Mouse (Mus musculus) intestine, postnatal 0 days (tissue): ENCODE results near the gene Pnldc1. TPM values are rescaled to one million over a fixed set of nuclear protein-coding genes. Genes with fewer than 3 reads are reported as not detected.
"Not testable (repeated sequence)": the region's sequence is repeated elsewhere in the genome, so short reads cannot be mapped to it uniquely, and the experiment has no call there.

Experiments used
- ATAC-seq: fragments of 200-750 bp; cut with Nextera tagmentation; 2 replicates; pipeline ENCODE4 v1.8.0; 2017; ENCODE audit warnings: mild to moderate bottlenecking, moderate TSS enrichment, moderate library complexity
- H3K27ac ChIP-seq: fragments of 300-500 bp; sonication (generic); 2 replicates; pipeline ENCODE4 v1.5.1; 2014; ENCODE audit warnings: mild to moderate bottlenecking, low read depth, low read length, moderate library complexity
- H3K27me3 ChIP-seq: fragments of 300-500 bp; sonication (generic); replicated peaks from 2 replicates; pipeline ENCODE4 v1.6.1; 2014; ENCODE audit warnings: low read length, mixed read lengths; ENCODE audit not compliant: control insufficient read depth, insufficient read depth
- H3K36me3 ChIP-seq: fragments of 300-500 bp; sonication (generic); 2 replicates; pipeline ENCODE4 v1.6.1; 2014; ENCODE audit warnings: mild to moderate bottlenecking, moderate library complexity; ENCODE audit not compliant: control insufficient read depth, insufficient read depth
- H3K4me1 ChIP-seq: fragments of 300-500 bp; sonication (generic); replicated peaks from 2 replicates; pipeline ENCODE4 v1.6.1; 2014; ENCODE audit warnings: antibody characterized with exemption, low read length, mixed read lengths; ENCODE audit not compliant: control insufficient read depth, insufficient read depth
- H3K4me2 ChIP-seq: fragments of 300-500 bp; sonication (generic); replicated peaks from 2 replicates; pipeline ENCODE4 v1.6.1; 2014; ENCODE audit warnings: low read depth, mild to moderate bottlenecking, moderate library complexity
- H3K4me3 ChIP-seq: fragments of 300-500 bp; sonication (generic); 2 replicates; pipeline ENCODE4 v1.5.1; 2014; ENCODE audit warnings: low read depth, low read length
- H3K9ac ChIP-seq: fragments of 300-500 bp; sonication (generic); 2 replicates; pipeline ENCODE4 v1.6.1; 2014; ENCODE audit warnings: mild to moderate bottlenecking, low read depth, low read length
- H3K9me3 ChIP-seq: fragments of 300-500 bp; sonication (generic); 2 replicates; pipeline ENCODE4 v1.6.1; 2016; ENCODE audit warnings: mixed run types; ENCODE audit not compliant: control insufficient read depth
- CTCF ChIP-seq: sonication (generic); IDR thresholded peaks from 2 replicates; pipeline ENCODE4 v1.5.1; 2016; ENCODE audit warnings: low read depth, mild to moderate bottlenecking, control low read depth, antibody characterized with exemption, moderate library complexity
- WGBS: fragments of 180-500 bp; shearing (Covaris S2); extraction: QIAGEN DNeasy Blood & Tissue Kit; methylation state at CpG from one replicate; pipeline ENCODE4 v1.1.7; 2014; 5-methylcytosine and 5-hydroxymethylcytosine counted together
- polyA plus RNA-seq: library from polyadenylated mRNA; unstranded; fragments of >200 nt; fragmentation: Nextera tagmentation; extraction: Ambion mirVana; gene quantifications from 2 replicates; pipeline ENCODE4 v1.2.1, GENCODE M21; 2015

Pnldc1 gene
- polyA plus RNA-seq, 1 experiment from 2014 or later: 0.48 TPM

DNA sequence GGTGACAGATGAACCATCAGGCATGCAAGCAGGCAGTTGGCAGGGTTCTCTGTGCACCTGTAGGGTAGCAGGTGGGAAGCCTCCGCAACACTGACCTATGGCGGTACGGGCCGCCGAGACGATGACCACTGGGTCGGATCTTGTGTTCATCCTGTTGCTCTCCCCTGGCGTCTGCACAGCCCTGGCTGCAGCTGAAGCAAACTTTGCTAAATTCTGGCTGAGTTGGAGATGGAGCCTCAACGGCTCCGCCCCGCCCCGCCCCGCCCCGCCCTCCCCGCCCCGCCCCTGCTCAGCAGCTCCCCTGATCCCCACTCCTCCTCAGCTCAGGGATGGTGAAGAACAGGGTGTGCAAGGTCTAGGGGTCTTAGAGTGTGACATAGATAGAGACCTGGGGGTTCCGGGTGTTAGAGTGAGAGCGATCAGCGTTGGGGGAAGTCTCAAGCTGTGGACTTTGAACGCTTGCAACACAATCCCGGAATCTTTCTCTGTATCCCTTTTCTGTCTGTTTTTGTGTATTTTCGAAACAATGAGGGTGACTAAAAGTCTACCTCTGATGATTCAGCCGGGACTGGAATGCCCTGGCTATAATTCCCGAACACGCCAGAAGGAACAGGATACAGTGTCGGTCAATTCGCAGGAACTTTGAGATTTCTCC lies 30.2 kb upstream of the Pnldc1 start, which contains the start of gene Acat3:
Gene Acat3 (minus strand): TSS at position 450 of the 655 bp plus-strand sequence.
- Histone ChIP-seq H3K27ac (peak within 1 kb of the TSS; percentile 41), H3K4me3 (peak within 1 kb of the TSS; percentile 43), H3K27me3 (no peaks in the 10 kb centered on the region), H3K36me3 (peaks cover 15% of the 10 kb centered on the region), H3K9me3 (no peaks in the 10 kb centered on the region), H3K9ac (peak within 1 kb of the TSS; percentile 26), H3K4me1 (no peaks in the 10 kb centered on the region), H3K4me2 (peak within 1 kb of the TSS; percentile 69)
- peak; percentile 66 for ATAC-seq
- 6% methylated on average over 27 of the region's 27 CpGs for WGBS
- TF ChIP-seq CTCF: no peak

DNA sequence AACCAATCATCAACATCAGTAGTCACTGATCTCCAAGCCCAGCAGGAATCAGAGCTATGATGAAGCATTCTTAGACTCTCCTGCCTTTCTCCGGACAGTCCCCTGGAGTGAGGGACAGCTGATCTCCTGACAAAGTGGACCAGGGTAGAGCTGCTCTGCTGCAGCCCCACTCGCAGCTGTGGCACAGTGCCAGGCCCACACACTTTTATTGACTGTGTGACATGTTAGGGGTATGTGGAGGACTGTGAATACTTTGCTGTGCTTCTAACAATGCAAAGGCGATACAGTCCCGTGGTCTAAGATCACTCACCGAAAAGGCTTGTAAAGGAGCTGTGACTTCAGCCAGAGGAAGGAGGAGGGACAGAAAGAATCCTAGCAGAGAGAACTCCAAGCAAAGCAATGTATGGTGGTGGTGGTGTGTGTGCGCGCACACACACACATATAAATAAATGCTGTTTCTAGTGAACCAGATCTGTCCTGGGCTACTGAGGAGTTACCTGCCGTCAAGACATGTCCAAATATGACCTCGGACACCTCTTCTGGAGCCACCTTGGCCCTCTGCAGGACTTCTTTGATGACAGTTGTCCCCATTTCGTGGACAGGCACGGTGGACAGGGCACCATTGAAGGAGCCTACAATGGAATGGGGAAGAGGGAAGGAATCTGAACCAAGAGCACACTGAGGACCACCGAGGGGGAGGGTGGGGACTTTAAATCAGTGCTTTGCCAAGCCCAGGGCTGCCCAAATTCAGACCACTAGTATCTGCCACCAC lies 29.5 kb upstream of the Pnldc1 start:
- H3K27me3 ChIP-seq, H3K27ac ChIP-seq, H3K9ac ChIP-seq, H3K4me1 ChIP-seq, H3K9me3 ChIP-seq: not testable (repeated sequence)
- peak; percentile 13; the same call in 1 of the 2 replicates for ATAC-seq
- WGBS: 50% methylated on average over 2 of the region's 12 CpGs
- peak overlapping the region; percentile 43 for H3K4me3 ChIP-seq
- H3K36me3 ChIP-seq: peaks cover 10% of the 10 kb centered on the region
- peak overlapping the region; percentile 69 for H3K4me2 ChIP-seq

DNA sequence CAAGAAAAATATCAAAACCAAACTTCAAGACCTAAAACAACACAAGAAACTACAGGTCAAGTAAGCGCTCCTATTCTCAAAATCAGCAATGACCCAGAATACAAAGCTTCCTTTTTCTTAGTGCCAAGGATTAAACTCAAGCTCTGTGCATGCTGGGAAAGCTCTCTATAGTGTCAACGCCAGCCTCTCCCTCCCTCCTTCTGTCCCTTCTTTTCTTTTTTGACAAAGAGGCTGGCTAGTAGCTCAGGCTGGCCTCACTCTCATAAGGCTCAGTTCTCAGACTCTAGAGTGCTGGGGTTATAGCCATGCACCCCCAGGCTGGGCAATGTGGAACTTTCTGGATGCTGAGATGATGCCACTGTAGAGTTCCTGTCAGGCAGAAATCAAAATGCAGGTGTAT lies 28.0 kb upstream of the Pnldc1 start:
- H3K27me3 ChIP-seq: no peaks in the 10 kb centered on the region
- H3K9me3 ChIP-seq: no peaks in the 10 kb centered on the region
- TF ChIP-seq CTCF: no peak
- WGBS: 74% methylated on average over 2 of the region's 2 CpGs
- peaks cover 6% of the 10 kb centered on the region; the same call in 1 of the 2 replicates for H3K36me3 ChIP-seq
- H3K9ac ChIP-seq: no peak overlapping the region
- no peak for ATAC-seq
- no peak overlapping the region for H3K4me2 ChIP-seq
- no peaks in the 10 kb centered on the region for H3K4me1 ChIP-seq
- H3K27ac ChIP-seq: no peak overlapping the region
- H3K4me3 ChIP-seq: no peak overlapping the region

DNA sequence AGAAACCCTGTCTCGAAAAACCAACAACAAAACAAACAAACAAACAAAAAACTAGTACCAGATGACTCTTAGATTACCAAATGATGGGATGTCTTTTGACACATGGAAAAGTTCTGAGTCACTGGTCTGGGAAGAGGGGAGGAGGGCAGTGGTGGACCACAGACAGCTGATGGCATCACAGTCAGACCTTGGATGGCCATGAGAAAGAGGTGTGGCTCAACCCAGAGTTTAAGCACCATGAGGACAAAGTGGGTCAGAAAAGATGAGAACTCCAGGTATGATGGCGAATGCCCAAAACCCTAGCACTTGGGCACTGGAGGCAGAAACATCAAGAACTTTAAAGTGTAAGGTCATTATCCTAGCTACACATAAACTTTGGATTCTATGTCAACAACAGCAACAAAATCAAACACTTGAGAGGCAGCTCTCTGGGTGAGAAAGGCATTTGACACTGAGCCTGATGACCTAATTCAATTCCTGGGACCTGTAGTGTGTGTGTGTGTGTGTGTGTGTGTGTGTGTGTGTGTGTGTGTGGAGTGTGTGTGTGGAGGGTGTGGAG lies 27.5 kb upstream of the Pnldc1 start:
- H3K9me3 ChIP-seq: no peaks in the 10 kb centered on the region
- WGBS: 79% methylated on average over 2 of the region's 2 CpGs
- no peak for TF ChIP-seq CTCF
- 0 out of 2 replicates have a peak, but pooled peaks cover under 1% of the 10 kb centered on the region for H3K36me3 ChIP-seq
- H3K27me3 ChIP-seq: no peaks in the 10 kb centered on the region
- ATAC-seq: no peak
- no peaks in the 10 kb centered on the region for H3K4me1 ChIP-seq
- H3K27ac ChIP-seq: no peak overlapping the region
- no peak overlapping the region for H3K4me3 ChIP-seq
- H3K9ac ChIP-seq: no peak overlapping the region
- no peak overlapping the region for H3K4me2 ChIP-seq

DNA sequence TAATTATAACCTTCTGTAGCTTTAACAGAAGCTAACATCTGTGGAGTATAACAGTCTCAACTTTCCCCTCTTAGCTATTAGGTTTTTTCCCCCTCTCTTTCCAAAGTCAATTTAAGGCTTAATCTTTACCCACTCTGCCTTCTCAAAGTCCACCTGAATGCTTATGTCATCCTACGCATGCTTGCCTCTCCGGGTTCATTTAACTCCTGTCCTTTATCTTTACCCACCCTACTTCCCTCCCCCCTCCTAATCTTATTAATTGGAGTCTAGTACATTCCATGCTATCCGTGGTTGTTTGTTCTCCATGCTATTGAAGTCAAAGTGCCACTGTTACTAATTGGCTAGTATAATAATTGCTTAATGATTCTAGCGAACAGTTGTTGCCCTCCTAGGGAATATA lies 25.7 kb upstream of the Pnldc1 start:
- H3K9ac ChIP-seq: no peak overlapping the region
- H3K4me2 ChIP-seq: no peak overlapping the region
- no peaks in the 10 kb centered on the region for H3K27me3 ChIP-seq
- no peaks in the 10 kb centered on the region for H3K4me1 ChIP-seq
- WGBS: 41% methylated on average over 4 of the region's 4 CpGs
- no peak for TF ChIP-seq CTCF
- H3K36me3 ChIP-seq: no peaks in the 10 kb centered on the region
- H3K9me3 ChIP-seq: no peaks in the 10 kb centered on the region
- H3K4me3 ChIP-seq: no peak overlapping the region
- ATAC-seq: peak; percentile 48
- H3K27ac ChIP-seq: no peak overlapping the region

DNA sequence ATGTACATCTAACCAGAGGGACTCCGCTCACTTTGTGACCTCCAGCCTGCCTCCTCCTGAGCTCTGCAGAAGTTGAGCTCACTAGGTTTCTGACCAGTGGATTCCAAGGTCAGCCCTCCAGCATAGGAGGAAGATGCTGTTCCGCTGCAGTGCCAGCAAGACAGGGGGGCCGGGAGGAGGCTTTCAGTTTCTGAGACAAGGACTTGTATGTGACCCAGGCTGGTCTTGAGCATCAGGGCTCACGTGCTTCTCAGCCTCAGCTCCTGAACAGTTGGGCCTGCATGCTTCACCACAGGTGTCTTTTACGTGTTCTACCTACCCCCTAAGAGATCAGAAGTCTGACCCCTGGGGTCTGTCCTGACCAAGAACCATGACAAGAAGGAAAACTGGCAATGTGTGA lies 21.5 kb upstream of the Pnldc1 start:
- 86% methylated on average over 5 of the region's 5 CpGs for WGBS

More for the DNA sequence above, 21.5 kb upstream of the Pnldc1 start:
- not testable (repeated sequence) for H3K27ac ChIP-seq, H3K4me2 ChIP-seq, H3K9ac ChIP-seq, H3K9me3 ChIP-seq, H3K27me3 ChIP-seq, H3K4me1 ChIP-seq, H3K36me3 ChIP-seq, ATAC-seq, H3K4me3 ChIP-seq
